32 mouse cellular contexts compared by ENCODE assay signal in genomic region chr11:87581161-87581865, GRCm38 (mm10). TPM values are rescaled to one million over a fixed set of nuclear protein-coding genes. Genes with fewer than 3 reads are reported as not detected.
DNase-seq lines count a peak whose midpoint lies in the region; ATAC-seq and TF ChIP-seq lines count a peak whose summit lies in the region.
"Had no signal": no experiment of that assay in that cellular context is flagged by ENCODE, and none has a peak within 500 bp of the region (broad histone marks: within the 10 kb centered on the region; RNA-seq: fewer than 3 reads in every experiment).

No protein-coding gene starts in this region.

- DNase-seq in cerebellum, adult 9-11 months = peak; percentile 45
- no peak for DNase-seq in cerebellum, postnatal 25 days
- DNase-seq in layer of hippocampus, adult 2 months (ENCODE audit: low spot score in 2 of 2) = no peak
- DNase-seq in layer of hippocampus, adult 9-10 months (ENCODE audit: low spot score) = no peak
- no peak for DNase-seq in lung, postnatal 14 days
- DNase-seq: gastrocnemius, postnatal 25 days; kidney, adult 2 months; thymus, adult 18-20 months; thymus, postnatal 25 days had no signal

- H3K4me3 ChIP-seq in layer of hippocampus, adult 2 months = peak overlapping the region; percentile 32
- no peak overlapping the region for H3K4me3 ChIP-seq in lung, embryonic 16.5 days (ENCODE audit: low read length)
- peak overlapping the region; percentile 8; the same call in 1 of the 2 replicates for H3K4me3 ChIP-seq in olfactory bulb, adult 2 months (ENCODE audit: insufficient read depth, low read depth, low read length)
- H3K4me3 ChIP-seq: limb, embryonic 12.5 days had no signal

- H3K4me1 ChIP-seq in lung, embryonic 16.5 days (replicated peaks; ENCODE audit: control insufficient read depth, insufficient read depth, low read length) = peaks cover 33% of the 10 kb centered on the region
- peaks cover 42% of the 10 kb centered on the region for H3K4me1 ChIP-seq in olfactory bulb, adult 2 months (ENCODE audit: control insufficient read depth, insufficient read depth, low read length)

- no peak for TF ChIP-seq CTCF in layer of hippocampus, adult 2 months (conservative IDR thresholded peaks at IDR 0.05)
- TF ChIP-seq CTCF in olfactory bulb, adult 2 months (IDR thresholded peaks at IDR 0.05; ENCODE audit: insufficient read depth, low read depth, low read length) = no peak

- ATAC-seq in lung, embryonic 16.5 days (ENCODE audit: low read depth) = no peak
- ATAC-seq in erythroblast, adult 5-6 weeks (replicated peaks; ENCODE audit: low FRiP score, poor library complexity, severe bottlenecking) = no peak
- ATAC-seq: forebrain, embryonic 14.5 days; hindbrain, embryonic 16.5 days; midbrain, embryonic 16.5 days; Patski had no signal

- H3K27ac ChIP-seq in layer of hippocampus, adult 2 months = peak overlapping the region; percentile 94
- no peak overlapping the region for H3K27ac ChIP-seq in lung, embryonic 16.5 days (ENCODE audit: low read length)
- peak overlapping the region; percentile 8; the same call in 1 of the 2 replicates for H3K27ac ChIP-seq in olfactory bulb, adult 2 months (ENCODE audit: insufficient read depth, low read depth, low read length)
- H3K27ac ChIP-seq: kidney, postnatal 0 days; limb, embryonic 12.5 days; stomach, postnatal 0 days had no signal

- H3K27me3 ChIP-seq in lung, embryonic 16.5 days (ENCODE audit: control insufficient read depth, insufficient read depth, low read depth, low read length) = no peaks in the 10 kb centered on the region
- H3K27me3 ChIP-seq: Patski had no signal

- 0 out of 2 replicates have a peak overlapping the region, but pooled peaks have one; percentile 17 for H3K4me2 ChIP-seq in lung, embryonic 16.5 days (ENCODE audit: low read depth, low read length)
- H3K4me2 ChIP-seq: limb, embryonic 12.5 days had no signal

- H3K9me3 ChIP-seq in lung, embryonic 16.5 days (ENCODE audit: control insufficient read depth, low read length) = no peaks in the 10 kb centered on the region
- H3K9me3 ChIP-seq: limb, embryonic 12.5 days had no signal

- no peak for TF ChIP-seq POLR2A in olfactory bulb, adult 2 months (IDR thresholded peaks at IDR 0.05; ENCODE audit: insufficient read depth, low read depth, low read length)

- H3K9ac ChIP-seq in lung, embryonic 16.5 days (ENCODE audit: low read length) = no peak overlapping the region
- H3K9ac ChIP-seq: limb, embryonic 12.5 days had no signal

- H3K36me3 ChIP-seq in lung, embryonic 16.5 days (ENCODE audit: control insufficient read depth, insufficient read depth, low read length) = no peaks in the 10 kb centered on the region
- H3K36me3 ChIP-seq: limb, embryonic 12.5 days had no signal

- 84% methylated on average over 12 of the region's 12 CpGs for WGBS in lung, embryonic 16.5 days
- 81% methylated on average over 12 of the region's 12 CpGs for WGBS in olfactory bulb, adult 2 months

RNA-seq across cellular contexts. Expression of gene Mtmr4, which starts 10.6 kb away (rescaled TPM):
- total RNA-seq in layer of hippocampus, adult 2 months (2021) = 10 to 100 TPM; 81.5 to 89.0 TPM
- polyA plus RNA-seq in lung, embryonic 16.5 days (2015; fragmentation: Nextera tagmentation; extraction: Ambion mirVana) = 33.5 and 33.9 TPM in 2 replicates
- polyA plus RNA-seq in olfactory bulb, adult 2 months (2012; ENCODE audit: insufficient read depth, insufficient read length, low replicate concordance, missing spikeins) = not detected in 2 replicates
- 4.0 and 4.2 TPM in 2 replicates for total RNA-seq in erythroblast, adult 5-6 weeks (2015; ENCODE audit: low replicate concordance)
- 4.9 and 6.4 TPM in 2 replicates for total RNA-seq in erythroblast, adult 5-6 weeks (2017; ENCODE audit: low replicate concordance)

RNA-seq across cellular contexts. Expression of gene Sept4, which starts 12.6 kb away (rescaled TPM):
- 100 to 1,000 TPM; 139 to 159 TPM for total RNA-seq in layer of hippocampus, adult 2 months (2021)
- 96.9 and 111 TPM in 2 replicates for polyA plus RNA-seq in lung, embryonic 16.5 days (2015; fragmentation: Nextera tagmentation; extraction: Ambion mirVana)
- polyA plus RNA-seq in olfactory bulb, adult 2 months (2012; ENCODE audit: insufficient read depth, insufficient read length, low replicate concordance, missing spikeins) = not detected in 2 replicates
- total RNA-seq in erythroblast, adult 5-6 weeks (2015; ENCODE audit: low replicate concordance) = not detected in 2 replicates
- 2.8 and 9.3 TPM in 2 replicates for total RNA-seq in erythroblast, adult 5-6 weeks (2017; ENCODE audit: low replicate concordance)

RNA-seq across cellular contexts. Expression of gene Gm11492, which starts 14.9 kb away (rescaled TPM):
- not detected for total RNA-seq in layer of hippocampus, adult 2 months (2021)
- polyA plus RNA-seq in lung, embryonic 16.5 days (2015; fragmentation: Nextera tagmentation; extraction: Ambion mirVana) = not detected in 2 replicates
- not detected in 2 replicates for polyA plus RNA-seq in olfactory bulb, adult 2 months (2012; ENCODE audit: insufficient read depth, insufficient read length, low replicate concordance, missing spikeins)
- not detected in 2 replicates for total RNA-seq in erythroblast, adult 5-6 weeks (2015; ENCODE audit: low replicate concordance)
- not detected in 2 replicates for total RNA-seq in erythroblast, adult 5-6 weeks (2017; ENCODE audit: low replicate concordance)
- total RNA-seq: adrenal gland, postnatal 14 days; common myeloid progenitor, adult 5-6 weeks; gastrocnemius, postnatal 25 days; heart, adult 8-10 months; heart, postnatal 25 days; liver, adult 2 months; MEL; neutrophil, adult 5-6 weeks had no signal
- polyA plus RNA-seq: forebrain, embryonic 14.5 days; heart, embryonic 14.5 days; hindbrain, embryonic 11.5 days; hindbrain, embryonic 16.5 days; intestine, embryonic 14.5 days; kidney, adult 2 months; kidney, postnatal 0 days; limb, embryonic 12.5 days; liver, embryonic 16.5 days; midbrain, embryonic 16.5 days; neural tube, embryonic 11.5 days; Patski; spleen, adult 2 months; stomach, postnatal 0 days had no signal

RNA-seq across cellular contexts. Expression of gene Hsf5, which starts 35.7 kb away (rescaled TPM):
- total RNA-seq in layer of hippocampus, adult 2 months (2021) = under 1 TPM; 0.56 to 0.90 TPM
- polyA plus RNA-seq in lung, embryonic 16.5 days (2015; fragmentation: Nextera tagmentation; extraction: Ambion mirVana) = 0.25 and 0.26 TPM in 2 replicates
- not detected in 2 replicates for polyA plus RNA-seq in olfactory bulb, adult 2 months (2012; ENCODE audit: insufficient read depth, insufficient read length, low replicate concordance, missing spikeins)
- total RNA-seq in erythroblast, adult 5-6 weeks (2015; ENCODE audit: low replicate concordance) = 0.38 TPM in 1 of 2 replicates, not detected in the other
- not detected in 2 replicates for total RNA-seq in erythroblast, adult 5-6 weeks (2017; ENCODE audit: low replicate concordance)
- total RNA-seq: adrenal gland, postnatal 14 days; common myeloid progenitor, adult 5-6 weeks; gastrocnemius, postnatal 25 days; heart, postnatal 25 days; MEL; neutrophil, adult 5-6 weeks had no signal
- polyA plus RNA-seq: stomach, postnatal 0 days had no signal

Comparison
In these comparisons a context has a peak if more than half of its experiments do, and no peak if none do; other contexts are left out.
1. RNA of gene Mtmr4, which starts 10.6 kb away (total RNA-seq): 81.5 to 89.0 TPM in layer of hippocampus, adult 2 months; 4.0 to 6.4 TPM in erythroblast, adult 5-6 weeks; every median in the first group is over 10 times any median in the second.
2. RNA of gene Sept4, which starts 12.6 kb away (total RNA-seq): 139 to 159 TPM in layer of hippocampus, adult 2 months; 2.8 to 9.3 TPM in erythroblast, adult 5-6 weeks; every median in the first group is over 10 times any median in the second.